Mouse (Mus musculus) central nervous system, embryonic 11.5 days (tissue): ENCODE data around the gene Xkr7. TPM values are rescaled to one million over a fixed set of nuclear protein-coding genes. Genes with fewer than 3 reads are reported as not detected.

ENCODE experiments used
- polyA plus RNA-seq: library from polyadenylated mRNA; depleted of rRNA; stranded (reverse); fragments of >200 nt; gene quantifications from 2 replicates; pipeline ENCODE4 v1.2.3, GENCODE M21; 2012; rRNA removed

The Xkr7 gene
- 3.6 and 3.8 TPM in 2 replicates for polyA plus RNA-seq

GRCm38 (mm10) chr2:153031126-153032082 lies at the start of gene Xkr7:
Gene Xkr7, plus strand, starts transcription at chr2:153031852.

GRCm38 (mm10) chr2:153014758-153015593 lies 16.7 kb upstream of the Xkr7 start, which contains the start of gene Pdrg1:
Gene Pdrg1, minus strand, starts transcription at chr2:153015427.

GRCm38 (mm10) chr2:153065747-153066508 lies 34.3 kb downstream of the Xkr7 start, which contains the start of gene Ccm2l:
Gene Ccm2l, plus strand, starts transcription at chr2:153065955.

Other genes with a start within 250 kb of the Xkr7 start
- gene Bcl2l1, start 200.1 kb upstream of the Xkr7 start, polyA plus RNA-seq = 61.6 and 74.1 TPM in 2 replicates
- gene Tpx2, start 183.9 kb upstream of the Xkr7 start, polyA plus RNA-seq = 95.0 and 124 TPM in 2 replicates
- 0.04 TPM in 2 replicates for gene Mylk2, start 120.5 kb upstream of the Xkr7 start, polyA plus RNA-seq
- 0.64 and 1.2 TPM in 2 replicates for gene Foxs1, start 98.6 kb upstream of the Xkr7 start, polyA plus RNA-seq
- 2.2 and 3.2 TPM in 2 replicates for gene Dusp15, start 80.2 kb upstream of the Xkr7 start, polyA plus RNA-seq
- gene Ttll9, start 69.4 kb upstream of the Xkr7 start, polyA plus RNA-seq = 1.1 and 1.8 TPM in 2 replicates
- gene Pdrg1, start 16.4 kb upstream of the Xkr7 start, polyA plus RNA-seq = 90.3 and 94.6 TPM in 2 replicates
- 6.1 and 8.5 TPM in 2 replicates for gene Ccm2l, start 34.1 kb downstream of the Xkr7 start, polyA plus RNA-seq
- 1.5 and 2.2 TPM in 2 replicates for gene Hck, start 76.6 kb downstream of the Xkr7 start, polyA plus RNA-seq
- 32.7 and 50.3 TPM in 2 replicates for gene Tm9sf4, start 129.5 kb downstream of the Xkr7 start, polyA plus RNA-seq
- gene Tspyl3, start 193.6 kb downstream of the Xkr7 start, polyA plus RNA-seq = 6.1 and 8.5 TPM in 2 replicates
- gene Plagl2, start 209.6 kb downstream of the Xkr7 start, polyA plus RNA-seq = 19.4 and 23.4 TPM in 2 replicates
- gene Pofut1, start 209.7 kb downstream of the Xkr7 start, polyA plus RNA-seq = 21.0 and 27.1 TPM in 2 replicates